Mouse (Mus musculus) adrenal gland, postnatal 14 days (tissue): ENCODE measurements at regions not wholly inside any gene's neighbourhood (a gene's known extent, or its start where the extent isn't known, plus 50 kb on each side); places are given as distances from the start of the nearest gene placed in this dataset.

Source experiments
- DNase-seq: peaks from one replicate; pipeline ENCODE4 v3.0.0; 2021; ENCODE audit warnings: mixed read lengths

- no peak for DNase-seq
Observed at GRCm38 (mm10) chr4:88940670-88941069, 60.7 kb upstream of the Ifne start.

GRCm38 (mm10) chr4:88939397-88939796 lies 59.4 kb upstream of the Ifne start:
- no peak for DNase-seq

- DNase-seq, result no peak
Observed at GRCm38 (mm10) chr4:88938712-88939032, 58.7 kb upstream of the Ifne start.

- peak; percentile 71 for DNase-seq
Observed at GRCm38 (mm10) chr4:88937866-88938711, 58.1 kb upstream of the Ifne start.

GRCm38 (mm10) chr4:88936976-88937375 lies 57.0 kb upstream of the Ifne start:
- DNase-seq, result no peak

- no peak for DNase-seq
Observed at GRCm38 (mm10) chr4:88935901-88936300, 55.9 kb upstream of the Ifne start.

GRCm38 (mm10) chr4:88935316-88935715 lies 55.3 kb upstream of the Ifne start:
- DNase-seq, result no peak

GRCm38 (mm10) chr4:88934266-88935025 lies 54.4 kb upstream of the Ifne start:
- DNase-seq, result no peak

GRCm38 (mm10) chr4:88931217-88931616 lies 51.2 kb upstream of the Ifne start:
- no peak for DNase-seq
